Mouse (Mus musculus) urinary bladder, postnatal 0 days (tissue): ENCODE results near the gene Olfr168. TPM values are rescaled to one million over a fixed set of nuclear protein-coding genes. Genes with fewer than 3 reads are reported as not detected.

Source experiments
- polyA plus RNA-seq: library from polyadenylated mRNA; unstranded; fragments of >200 nt; fragmentation: Nextera tagmentation; extraction: Ambion mirVana; gene quantifications from 2 replicates; pipeline ENCODE4 v1.2.1, GENCODE M21; 2015

The Olfr168 gene
- not detected in 2 replicates for polyA plus RNA-seq

GRCm38 (mm10) chr16:19535455-19535854 is at the start of gene Olfr168:
Olfr168 (minus strand) TSS chr16:19535555.

GRCm38 (mm10) chr16:19571709-19572108 is 36.4 kb upstream of the Olfr168 start, which contains the start of gene Olfr169:
Olfr169 (minus strand) TSS chr16:19571809.

GRCm38 (mm10) chr16:19522166-19522565 is 13.2 kb downstream of the Olfr168 start, which contains the start of gene Olfr167:
Olfr167 (minus strand) TSS chr16:19522266.

GRCm38 (mm10) chr16:19483394-19483793 is 52.0 kb downstream of the Olfr168 start, which contains the start of gene Olfr166:
Olfr166 (plus strand) TSS chr16:19483694.

Other genes starting within 250 kb of the Olfr168 start
- not detected in 2 replicates for gene Olfr164, start 221.5 kb downstream of the Olfr168 start, polyA plus RNA-seq
- not detected in 2 replicates for gene Olfr165, start 112.4 kb downstream of the Olfr168 start, polyA plus RNA-seq
- gene Olfr166, start 51.9 kb downstream of the Olfr168 start, polyA plus RNA-seq = not detected in 2 replicates
- gene Olfr167, start 13.3 kb downstream of the Olfr168 start, polyA plus RNA-seq = not detected in 2 replicates
- not detected in 2 replicates for gene Olfr169, start 36.3 kb upstream of the Olfr168 start, polyA plus RNA-seq
- not detected in 2 replicates for gene Olfr170, start 76.3 kb upstream of the Olfr168 start, polyA plus RNA-seq
- gene Olfr171, start 94.4 kb upstream of the Olfr168 start, polyA plus RNA-seq = not detected in 2 replicates
- not detected in 2 replicates for gene Lamp3, start 170.8 kb upstream of the Olfr168 start, polyA plus RNA-seq
- 21.7 and 27.5 TPM in 2 replicates for gene B3gnt5, start 224.7 kb upstream of the Olfr168 start, polyA plus RNA-seq